Mouse (Mus musculus) midbrain, postnatal 0 days (tissue): Measurements from ENCODE around the gene Bfsp2. TPM values are rescaled to one million over a fixed set of nuclear protein-coding genes. Genes with fewer than 3 reads are reported as not detected.

ENCODE experiments used
- ATAC-seq: fragments of 200-750 bp; cut with Nextera tagmentation; 2 replicates; pipeline ENCODE4 v1.8.0; 2017; ENCODE audit warnings: moderate number of reproducible peaks, mild to moderate bottlenecking, moderate TSS enrichment, moderate library complexity; ENCODE audit not compliant: low FRiP score
- DNase-seq: peaks from one replicate; pipeline ENCODE4 v3.0.0-alpha.2; 2015; ENCODE audit warnings: low spot score
- H3K27ac ChIP-seq: fragments of 300-500 bp; sonication (generic); 2 replicates; pipeline ENCODE4 v1.5.1; 2014; ENCODE audit warnings: low read depth, mild to moderate bottlenecking, low read length, mixed read lengths
- H3K27me3 ChIP-seq: fragments of 300-500 bp; sonication (generic); 2 replicates; pipeline ENCODE4 v1.6.1; 2014; ENCODE audit warnings: low read length, control low read depth, mixed read lengths; ENCODE audit not compliant: insufficient read depth
- H3K36me3 ChIP-seq: fragments of 300-500 bp; sonication (generic); 2 replicates; pipeline ENCODE4 v1.6.1; 2014; ENCODE audit warnings: low read length, control low read depth, mixed read lengths; ENCODE audit not compliant: insufficient read depth
- H3K4me1 ChIP-seq: fragments of 300-500 bp; sonication (generic); 2 replicates; pipeline ENCODE4 v1.6.1; 2014; ENCODE audit warnings: mild to moderate bottlenecking, control low read depth, antibody characterized with exemption, low read length, mixed read lengths; ENCODE audit not compliant: insufficient read depth
- H3K4me2 ChIP-seq: fragments of 300-500 bp; sonication (generic); 2 replicates; pipeline ENCODE4 v1.6.1; 2014; ENCODE audit warnings: low read depth, mild to moderate bottlenecking, low read length, mixed read lengths; ENCODE audit not compliant: poor library complexity, severe bottlenecking
- H3K4me3 ChIP-seq: fragments of 300-500 bp; sonication (generic); 2 replicates; pipeline ENCODE4 v1.5.1; 2014; ENCODE audit warnings: low read depth, mild to moderate bottlenecking, low read length, moderate library complexity
- H3K9ac ChIP-seq: fragments of 300-500 bp; sonication (generic); replicated peaks from 2 replicates; pipeline ENCODE4 v1.6.1; 2014; ENCODE audit warnings: mild to moderate bottlenecking, low read length, moderate library complexity, mixed read lengths; ENCODE audit not compliant: poor library complexity, severe bottlenecking
- H3K9me3 ChIP-seq: fragments of 300-500 bp; sonication (generic); 2 replicates; pipeline ENCODE4 v1.6.1; 2016; ENCODE audit warnings: low read length, control low read depth
- CTCF ChIP-seq: IDR thresholded peaks from 2 replicates; pipeline ENCODE4 v1.5.1; 2016; ENCODE audit warnings: antibody characterized with exemption, mild to moderate bottlenecking
- WGBS: fragments of 180-500 bp; shearing (Covaris S2); extraction: QIAGEN DNeasy Blood & Tissue Kit; methylation state at CpG from one replicate; pipeline ENCODE4 v1.1.7; 2014; 5-methylcytosine and 5-hydroxymethylcytosine counted together
- polyA plus RNA-seq: library from polyadenylated mRNA; unstranded; fragments of >200 nt; fragmentation: Nextera tagmentation; extraction: Ambion mirVana; gene quantifications from 2 replicates; pipeline ENCODE4 v1.2.1, GENCODE M21; 2015
- total RNA-seq: library from RNA; depleted of rRNA; stranded (reverse); fragments of >200 nt; gene quantifications from 2 replicates; pipeline ENCODE4 v1.2.3, GENCODE M21; 2014

Gene Bfsp2
- total and polyA plus RNA-seq, 2 experiments from 2014 or later: 1.2 to 3.0 TPM

GRCm38 (mm10) chr9:103512257-103512656 is 32.0 kb upstream of the Bfsp2 start:
- no peaks in the 10 kb centered on the region for H3K36me3 ChIP-seq
- no peak overlapping the region for H3K4me2 ChIP-seq
- no peak overlapping the region for H3K9ac ChIP-seq
- no peaks in the 10 kb centered on the region; the same call in none of the 2 replicates for H3K4me1 ChIP-seq
- no peak overlapping the region for H3K4me3 ChIP-seq
- no peak for ATAC-seq
- H3K9me3 ChIP-seq: no peaks in the 10 kb centered on the region
- no peak overlapping the region for H3K27ac ChIP-seq
- 74% methylated on average over 6 of the region's 6 CpGs for whole genome bisulfite sequencing
- TF ChIP-seq CTCF: no peak
- DNase-seq: no peak
- no peaks in the 10 kb centered on the region for H3K27me3 ChIP-seq

GRCm38 (mm10) chr9:103506968-103507584 is 26.9 kb upstream of the Bfsp2 start:
- Histone ChIP-seq H3K9ac (no peak overlapping the region), H3K36me3 (no peaks in the 10 kb centered on the region), H3K9me3 (no peaks in the 10 kb centered on the region), H3K27me3 (no peaks in the 10 kb centered on the region), H3K4me1 (peaks cover 13% of the 10 kb centered on the region), H3K4me2 (no peak overlapping the region), H3K27ac (no peak overlapping the region), H3K4me3 (no peak overlapping the region)
- ATAC-seq (no peak), DNase-seq (no peak)
- TF ChIP-seq CTCF: no peak
- 77% methylated on average over 7 of the region's 7 CpGs for WGBS

GRCm38 (mm10) chr9:103505067-103505466 is 24.8 kb upstream of the Bfsp2 start:
- Histone ChIP-seq H3K4me1 (peaks cover 22% of the 10 kb centered on the region), H3K9me3 (no peaks in the 10 kb centered on the region), H3K27me3 (no peaks in the 10 kb centered on the region), H3K4me2 (no peak overlapping the region), H3K4me3 (no peak overlapping the region), H3K36me3 (no peaks in the 10 kb centered on the region), H3K27ac (no peak overlapping the region), H3K9ac (no peak overlapping the region)
- DNase-seq (no peak), ATAC-seq (no peak)
- 33% methylated on average over 5 of the region's 5 CpGs for WGBS
- no peak for TF ChIP-seq CTCF

DNA sequence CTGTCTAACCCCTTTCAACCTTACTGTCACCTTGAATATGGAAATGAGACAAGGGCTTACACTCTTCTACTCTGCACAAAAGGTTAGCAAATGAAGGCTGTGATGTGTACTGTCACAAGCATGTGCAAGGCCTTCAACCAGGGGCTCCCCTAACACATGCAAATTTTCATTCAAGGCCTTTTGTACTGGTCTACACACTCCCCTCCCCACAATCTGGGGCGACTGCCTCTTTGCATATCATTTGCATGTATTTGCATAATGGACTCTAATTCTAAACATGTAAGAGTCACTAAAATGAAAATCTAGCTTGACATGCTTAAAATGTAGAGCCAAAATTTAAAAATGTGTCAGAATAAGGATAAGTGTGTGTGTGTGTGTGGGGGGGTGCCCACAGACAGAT is 24.4 kb upstream of the Bfsp2 start:
- WGBS: 23% methylated on average over 1 of the region's 1 CpGs
- peaks cover 22% of the 10 kb centered on the region for H3K4me1 ChIP-seq
- peak; percentile 66 for DNase-seq

DNA sequence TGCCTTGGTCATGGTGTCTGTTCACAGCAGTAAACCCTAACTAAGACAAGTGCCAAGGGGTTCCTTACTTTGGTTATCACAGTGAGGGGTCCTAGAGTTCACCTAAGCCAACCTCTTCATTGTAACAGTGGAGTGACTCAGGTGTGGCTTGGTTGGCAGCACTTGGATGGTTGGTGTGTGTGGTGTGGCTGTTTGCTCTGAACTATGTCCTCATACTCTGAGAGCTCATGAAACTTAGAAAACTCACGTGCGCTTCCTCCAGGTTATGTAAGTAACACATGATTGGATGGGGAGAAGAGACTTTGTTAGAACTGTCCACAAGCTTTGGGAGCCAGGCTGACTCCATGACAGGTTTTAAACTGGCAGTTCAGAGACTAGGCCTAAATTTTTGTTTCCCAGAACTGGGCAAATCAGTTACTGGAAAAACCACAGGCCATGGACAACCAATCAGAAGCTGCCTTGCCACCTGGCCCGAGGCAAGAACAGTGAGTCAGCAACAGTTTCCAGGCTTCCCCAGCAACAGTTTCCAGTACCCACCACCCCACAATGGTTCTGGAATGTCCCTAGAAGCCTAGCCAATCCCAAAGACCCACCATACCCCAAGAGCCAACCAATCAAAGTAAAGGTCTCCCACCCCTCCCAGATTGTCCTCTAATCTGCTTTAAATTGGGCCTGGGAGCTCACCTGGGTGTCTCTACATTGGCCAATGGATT is 23.5 kb upstream of the Bfsp2 start:
- no peak for TF ChIP-seq CTCF
- Histone ChIP-seq H3K4me3 (no peak overlapping the region), H3K4me2 (no peak overlapping the region), H3K4me1 (peaks cover 22% of the 10 kb centered on the region), H3K27ac (no peak overlapping the region), H3K36me3 (0 out of 2 replicates have a peak, but pooled peaks cover 6% of the 10 kb centered on the region), H3K27me3 (no peaks in the 10 kb centered on the region), H3K9me3 (no peaks in the 10 kb centered on the region), H3K9ac (no peak overlapping the region)
- ATAC-seq: no peak
- DNase-seq: no peak
- 88% methylated on average over 3 of the region's 3 CpGs for WGBS

More for the DNA sequence above, 24.4 kb upstream of the Bfsp2 start:
- no peak for TF ChIP-seq CTCF
- peak; percentile 72; the same call in 1 of the 2 replicates for ATAC-seq
- no peak overlapping the region for H3K4me3 ChIP-seq
- no peak overlapping the region for H3K27ac ChIP-seq
- no peaks in the 10 kb centered on the region for H3K36me3 ChIP-seq
- no peak overlapping the region for H3K9ac ChIP-seq
- H3K9me3 ChIP-seq: no peaks in the 10 kb centered on the region
- H3K27me3 ChIP-seq: no peaks in the 10 kb centered on the region
- no peak overlapping the region for H3K4me2 ChIP-seq

DNA sequence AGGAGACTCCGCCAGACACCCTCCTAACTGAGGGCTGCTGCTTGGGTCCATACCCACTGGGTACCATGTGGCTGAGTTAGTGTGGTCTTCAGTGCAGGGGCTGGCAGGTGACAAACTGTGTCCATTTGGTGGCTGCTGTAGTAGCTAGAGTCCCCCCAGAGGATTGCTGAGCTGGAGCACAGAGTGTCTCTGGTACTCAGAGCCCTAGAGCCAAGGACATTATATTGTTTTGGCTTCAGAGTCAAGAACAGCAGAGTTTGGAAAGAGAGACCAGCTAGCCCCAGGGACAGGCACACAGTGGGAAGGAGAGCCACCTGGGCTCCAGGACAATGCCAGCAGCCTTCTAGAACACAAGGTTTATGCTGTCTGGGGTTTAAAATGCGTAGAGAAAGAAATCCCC is 22.4 kb upstream of the Bfsp2 start:
- 0 out of 2 replicates have a peak, but pooled peaks cover 6% of the 10 kb centered on the region for H3K36me3 ChIP-seq
- peaks cover 22% of the 10 kb centered on the region for H3K4me1 ChIP-seq
- ATAC-seq (0 out of 2 replicates have a peak, but pooled peaks have one; percentile 10), DNase-seq (no peak)
- no peak overlapping the region for H3K4me3 ChIP-seq
- H3K4me2 ChIP-seq: no peak overlapping the region
- H3K9ac ChIP-seq: no peak overlapping the region
- TF ChIP-seq CTCF: no peak
- H3K9me3 ChIP-seq: no peaks in the 10 kb centered on the region
- H3K27ac ChIP-seq: peak overlapping the region; percentile 18; the same call in 1 of the 2 replicates
- no peaks in the 10 kb centered on the region for H3K27me3 ChIP-seq
- 62% methylated on average over 2 of the region's 2 CpGs for WGBS
